Mouse (Mus musculus) ES-E14 (cell line): ENCODE measurements around the gene Commd6.

ENCODE experiments used
- CHD2 ChIP-seq: IDR thresholded peaks from 2 replicates; pipeline ENCODE4 v1.6.1; 2014; ENCODE audit warnings: mild to moderate bottlenecking, low read depth, low read length, inconsistent platforms
- HCFC1 ChIP-seq: IDR thresholded peaks from 2 replicates; pipeline ENCODE4 v1.6.1; 2012; ENCODE audit warnings: low read length, inconsistent platforms, borderline replicate concordance; ENCODE audit not compliant: insufficient read depth
- ZC3H11A ChIP-seq: IDR thresholded peaks from 2 replicates; pipeline ENCODE4 v1.6.1; 2012; ENCODE audit warnings: low read depth, mild to moderate bottlenecking, inconsistent platforms, low read length, borderline replicate concordance
- ZNF384 ChIP-seq: IDR thresholded peaks from 2 replicates; pipeline ENCODE4 v1.6.1; 2012; ENCODE audit warnings: low read depth, low read length, inconsistent platforms

GRCm38 (mm10) chr14:101687696-101688095, 47.2 kb upstream of the Commd6 start:
- TF ChIP-seq HCFC1 = no peak
- TF ChIP-seq CHD2 = no peak
- TF ChIP-seq ZC3H11A = no peak
- no peak for TF ChIP-seq ZNF384
